Mouse (Mus musculus) forebrain, embryonic 14.5 days (tissue): ENCODE measurements around the gene Ube2g1. TPM values are rescaled to one million over a fixed set of nuclear protein-coding genes. Genes with fewer than 3 reads are reported as not detected.
"Not testable (repeated sequence)": the region's sequence is repeated elsewhere in the genome, so short reads cannot be mapped to it uniquely, and the experiment has no call there.

ENCODE experiments used
- ATAC-seq: fragments of 200-750 bp; cut with Nextera tagmentation; 2 replicates; pipeline ENCODE4 v1.8.0; 2017; ENCODE audit warnings: mild to moderate bottlenecking, moderate library complexity
- DNase-seq: peaks from one replicate; pipeline ENCODE4 v3.0.0-alpha.2; 2015; ENCODE audit warnings: low spot score
- H3K27ac ChIP-seq: fragments of 300-500 bp; sonication (generic); 2 replicates; pipeline ENCODE4 v1.5.1; 2014; ENCODE audit warnings: low read depth, mild to moderate bottlenecking, control low read depth, low read length, moderate library complexity
- H3K27me3 ChIP-seq: fragments of 300-500 bp; sonication (generic); replicated peaks from 2 replicates; pipeline ENCODE4 v1.6.1; 2014; ENCODE audit warnings: low read length, control low read depth, mixed read lengths; ENCODE audit not compliant: control insufficient read depth, insufficient read depth
- H3K36me3 ChIP-seq: fragments of 300-500 bp; sonication (generic); 2 replicates; pipeline ENCODE4 v1.6.1; 2014; ENCODE audit warnings: low read length, control low read depth; ENCODE audit not compliant: control insufficient read depth, insufficient read depth
- H3K4me1 ChIP-seq: fragments of 300-500 bp; sonication (generic); 2 replicates; pipeline ENCODE4 v1.6.1; 2014; ENCODE audit warnings: antibody characterized with exemption, low read length, control low read depth; ENCODE audit not compliant: control insufficient read depth, insufficient read depth
- H3K4me2 ChIP-seq: fragments of 300-500 bp; sonication (generic); 2 replicates; pipeline ENCODE4 v1.6.1; 2014; ENCODE audit warnings: mild to moderate bottlenecking, control low read depth, low read length
- H3K4me3 ChIP-seq: fragments of 300-500 bp; sonication (generic); 2 replicates; pipeline ENCODE4 v1.5.1; 2014; ENCODE audit warnings: low read depth, low read length, control low read depth
- H3K9ac ChIP-seq: fragments of 300-500 bp; sonication (generic); 2 replicates; pipeline ENCODE4 v1.6.1; 2014; ENCODE audit warnings: mild to moderate bottlenecking, low read length, control low read depth, moderate library complexity
- H3K9me3 ChIP-seq: fragments of 300-500 bp; sonication (generic); replicated peaks from 2 replicates; pipeline ENCODE4 v1.6.1; 2016; ENCODE audit warnings: low read length, control low read depth, mixed read lengths; ENCODE audit not compliant: control insufficient read depth
- WGBS: fragments of 180-500 bp; shearing (Covaris S2); extraction: QIAGEN DNeasy Blood & Tissue Kit; methylation state at CpG from one replicate; pipeline ENCODE4 v1.1.7; 2014; 5-methylcytosine and 5-hydroxymethylcytosine counted together
- polyA plus RNA-seq: library from polyadenylated mRNA; unstranded; fragments of >200 nt; fragmentation: Nextera tagmentation; extraction: Ambion mirVana; gene quantifications from 2 replicates; pipeline ENCODE4 v1.2.1, GENCODE M21; 2014

Gene Ube2g1
- polyA plus RNA-seq, 1 experiment from 2014 or later, result 100 TPM

DNA sequence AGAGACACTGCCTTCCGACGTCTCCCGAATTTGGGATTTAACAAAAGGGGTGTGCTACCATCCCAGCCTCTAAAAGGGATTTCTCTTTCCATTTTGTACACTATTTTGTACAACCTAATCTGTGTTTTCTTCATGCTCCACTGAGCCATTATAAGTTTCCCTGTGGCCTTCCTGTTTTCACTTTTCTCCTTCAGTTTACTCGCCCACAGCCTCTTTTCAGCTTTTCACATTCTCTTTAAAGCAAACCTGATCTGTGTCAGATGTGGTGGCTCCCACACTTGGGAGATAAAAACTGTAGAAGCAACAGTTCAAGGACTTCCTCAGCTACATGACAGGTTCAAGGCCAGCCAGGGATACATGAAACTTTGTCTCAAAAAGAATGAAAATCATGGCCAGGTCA, 85.3 kb downstream of the Ube2g1 start:
- no peak for ATAC-seq
- H3K27ac ChIP-seq, result no peak overlapping the region
- 75% methylated on average over 4 of the region's 4 CpGs for WGBS

GRCm38 (mm10) chr11:72695025-72695424, 87.9 kb downstream of the Ube2g1 start:
- H3K9ac ChIP-seq, result no peak overlapping the region
- 89% methylated on average over 3 of the region's 3 CpGs for WGBS
- H3K4me1 ChIP-seq, result peaks cover 12% of the 10 kb centered on the region
- no peak overlapping the region for H3K27ac ChIP-seq
- H3K4me3 ChIP-seq, result no peak overlapping the region
- no peaks in the 10 kb centered on the region for H3K27me3 ChIP-seq
- no peaks in the 10 kb centered on the region; the same call in 1 of the 2 replicates for H3K9me3 ChIP-seq
- no peak for DNase-seq
- no peak for ATAC-seq
- no peaks in the 10 kb centered on the region for H3K36me3 ChIP-seq
- no peak overlapping the region for H3K4me2 ChIP-seq

More for the DNA sequence above, 85.3 kb downstream of the Ube2g1 start:
- H3K9me3 ChIP-seq, result no peaks in the 10 kb centered on the region
- no peaks in the 10 kb centered on the region for H3K27me3 ChIP-seq
- peaks cover 12% of the 10 kb centered on the region for H3K4me1 ChIP-seq
- DNase-seq, result no peak
- no peak overlapping the region for H3K9ac ChIP-seq
- H3K4me2 ChIP-seq, result no peak overlapping the region
- H3K36me3 ChIP-seq, result peaks cover 3% of the 10 kb centered on the region; the same call in 1 of the 2 replicates
- H3K4me3 ChIP-seq, result no peak overlapping the region

DNA sequence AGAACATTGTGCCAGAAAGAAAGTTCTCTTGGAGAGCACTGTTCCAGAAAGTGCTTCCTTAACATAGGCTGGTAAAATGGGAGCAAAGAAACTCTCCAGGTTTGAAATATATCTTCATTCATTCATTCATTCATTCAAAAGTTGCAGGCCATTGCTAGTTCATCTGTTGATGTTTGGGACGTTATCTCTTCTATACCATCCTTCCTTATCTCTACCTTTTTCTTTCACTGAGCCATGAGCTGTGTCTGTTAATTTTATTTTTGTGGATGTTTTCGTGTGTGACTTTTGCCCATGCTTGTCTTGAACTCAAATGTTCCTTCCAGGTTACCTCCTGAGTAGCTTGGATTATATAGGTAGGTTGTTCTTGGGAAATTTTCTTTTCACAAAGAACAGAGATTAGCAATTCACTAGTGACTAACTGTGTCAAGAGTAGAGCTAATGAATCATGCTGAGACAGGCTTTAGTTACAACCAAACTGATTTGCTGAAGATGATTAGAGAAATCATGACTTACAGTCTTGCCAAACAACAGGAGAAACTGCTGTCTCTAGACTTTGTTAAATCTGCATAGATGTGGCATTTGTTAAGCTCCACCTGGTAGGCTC, 89.4 kb downstream of the Ube2g1 start:
- Histone ChIP-seq H3K27me3 (no peaks in the 10 kb centered on the region), H3K9ac (no peak overlapping the region), H3K27ac (no peak overlapping the region), H3K4me2 (no peak overlapping the region), H3K9me3 (no peaks in the 10 kb centered on the region; the same call in 1 of the 2 replicates), H3K36me3 (0 out of 2 replicates have a peak, but pooled peaks cover 3% of the 10 kb centered on the region), H3K4me1 (peaks cover 1% of the 10 kb centered on the region; the same call in 1 of the 2 replicates), H3K4me3 (no peak overlapping the region)
- ATAC-seq (no peak), DNase-seq (no peak)
- 95% methylated on average over 2 of the region's 2 CpGs for WGBS

GRCm38 (mm10) chr11:72697323-72697722, 90.2 kb downstream of the Ube2g1 start:
- Histone ChIP-seq H3K36me3 (0 out of 2 replicates have a peak, but pooled peaks cover 3% of the 10 kb centered on the region), H3K9ac (no peak overlapping the region), H3K27me3 (no peaks in the 10 kb centered on the region), H3K4me2 (no peak overlapping the region), H3K27ac (no peak overlapping the region), H3K9me3 (no peaks in the 10 kb centered on the region; the same call in 1 of the 2 replicates), H3K4me3 (no peak overlapping the region), H3K4me1 (no peaks in the 10 kb centered on the region)
- DNase-seq (no peak), ATAC-seq (no peak)

DNA sequence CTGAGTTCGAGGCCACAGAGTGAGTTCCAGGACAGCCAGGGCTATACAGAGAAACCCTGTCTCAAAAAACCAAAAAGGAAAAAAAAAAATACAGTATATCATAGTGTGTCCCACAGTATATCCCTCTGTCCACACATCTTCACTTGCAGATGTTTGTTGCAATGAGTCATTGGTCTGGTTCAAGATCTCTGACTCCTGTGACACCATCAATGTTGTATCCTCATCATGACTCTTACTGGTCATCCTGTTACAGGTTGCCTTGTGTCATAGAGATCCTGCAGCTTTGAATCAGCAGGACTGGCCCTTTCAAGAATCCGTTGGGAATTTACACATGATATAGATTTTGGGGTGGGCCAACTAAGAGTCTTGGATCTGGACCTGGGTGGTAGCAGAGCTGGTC, 98.0 kb downstream of the Ube2g1 start:
- not testable (repeated sequence) for H3K27me3 ChIP-seq, H3K27ac ChIP-seq, H3K4me3 ChIP-seq, H3K36me3 ChIP-seq, H3K9ac ChIP-seq, ATAC-seq, H3K4me1 ChIP-seq, DNase-seq, H3K4me2 ChIP-seq, H3K9me3 ChIP-seq
- WGBS, result 92% methylated on average over 2 of the region's 2 CpGs

DNA sequence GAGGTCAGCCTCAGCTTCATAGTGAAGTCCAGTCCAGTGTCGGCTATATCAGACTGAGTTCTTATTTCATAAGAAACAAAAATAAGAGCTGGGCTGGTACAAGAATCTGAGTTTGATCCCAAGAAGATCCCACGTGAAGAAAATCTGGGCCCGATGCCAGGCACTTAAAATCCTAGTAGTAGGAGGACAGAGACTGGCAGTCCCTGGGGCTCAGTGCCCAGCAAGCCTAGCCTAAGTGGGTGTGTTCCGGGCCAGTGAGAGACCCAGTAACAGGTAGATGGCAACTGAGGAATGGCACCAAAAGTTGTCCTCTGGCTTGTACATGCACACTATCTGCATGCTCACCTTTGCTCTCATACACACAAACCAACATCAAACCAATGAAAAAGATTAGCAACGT, 105.6 kb downstream of the Ube2g1 start:
- H3K4me2 ChIP-seq, result no peak overlapping the region
- no peaks in the 10 kb centered on the region for H3K4me1 ChIP-seq
- H3K4me3 ChIP-seq, result no peak overlapping the region
- H3K36me3 ChIP-seq, result peaks cover 34% of the 10 kb centered on the region
- DNase-seq (no peak), ATAC-seq (no peak)
- H3K9ac ChIP-seq, result no peak overlapping the region
- no peaks in the 10 kb centered on the region for H3K27me3 ChIP-seq
- no peaks in the 10 kb centered on the region for H3K9me3 ChIP-seq
- 88% methylated on average over 5 of the region's 5 CpGs for WGBS
- H3K27ac ChIP-seq, result no peak overlapping the region

DNA sequence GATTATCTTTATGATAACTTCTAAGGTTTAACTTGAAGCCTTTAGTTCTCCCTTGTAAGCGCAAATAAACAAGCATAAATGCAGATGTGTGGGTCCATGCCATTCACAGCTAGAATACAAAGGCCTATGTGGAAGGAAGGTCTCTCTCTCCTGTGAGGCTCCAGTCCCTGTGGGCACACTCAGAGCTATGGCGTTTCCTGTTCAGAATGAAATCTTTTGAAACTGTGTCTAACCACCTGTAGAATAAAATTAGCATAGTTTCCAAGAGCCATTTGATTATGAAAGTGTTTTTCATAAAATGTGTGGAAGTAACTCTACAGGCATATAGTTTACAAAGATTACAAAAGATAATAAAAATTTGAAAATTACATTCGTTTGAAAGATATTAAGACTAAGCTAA, 111.1 kb downstream of the Ube2g1 start:
- H3K9me3 ChIP-seq, result no peaks in the 10 kb centered on the region
- no peak for DNase-seq

GRCm38 (mm10) chr11:72723165-72723564, 116.1 kb downstream of the Ube2g1 start:
- Histone ChIP-seq H3K4me2 (no peak overlapping the region), H3K27ac (no peak overlapping the region), H3K27me3 (no peaks in the 10 kb centered on the region), H3K36me3 (peaks cover 9% of the 10 kb centered on the region), H3K4me1 (no peaks in the 10 kb centered on the region), H3K9ac (no peak overlapping the region), H3K4me3 (no peak overlapping the region), H3K9me3 (no peaks in the 10 kb centered on the region)
- ATAC-seq, result no peak
- 37% methylated on average over 2 of the region's 2 CpGs for WGBS
- no peak for DNase-seq

More for the DNA sequence above, 111.1 kb downstream of the Ube2g1 start:
- 91% methylated on average over 3 of the region's 3 CpGs for WGBS
- Histone ChIP-seq H3K36me3 (peaks cover 32% of the 10 kb centered on the region), H3K9ac (no peak overlapping the region), H3K27me3 (no peaks in the 10 kb centered on the region), H3K4me1 (no peaks in the 10 kb centered on the region), H3K4me2 (no peak overlapping the region), H3K27ac (no peak overlapping the region), H3K4me3 (no peak overlapping the region)
- ATAC-seq, result no peak

DNA sequence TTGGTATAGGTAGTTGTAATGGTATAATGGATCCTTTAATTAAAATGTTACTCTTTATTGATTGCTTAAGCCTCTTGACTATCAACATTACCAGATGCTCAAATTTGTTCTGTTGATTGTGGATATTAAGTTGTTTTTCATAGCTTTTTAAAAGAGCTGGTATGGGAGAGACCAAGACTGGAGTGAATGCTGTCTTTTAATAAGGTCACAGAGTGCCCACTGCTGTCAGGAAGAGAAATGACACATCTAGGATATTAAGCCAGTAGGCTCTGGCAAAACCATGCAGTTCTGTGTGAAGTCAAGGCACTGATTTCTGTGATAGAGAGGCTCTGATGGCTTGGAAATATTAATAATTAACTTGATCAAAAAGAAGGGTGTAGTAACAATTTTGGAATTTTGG, 116.8 kb downstream of the Ube2g1 start:
- Histone ChIP-seq H3K9me3 (no peaks in the 10 kb centered on the region), H3K27me3 (no peaks in the 10 kb centered on the region), H3K36me3 (peaks cover 13% of the 10 kb centered on the region), H3K9ac (no peak overlapping the region), H3K4me3 (no peak overlapping the region), H3K4me2 (no peak overlapping the region), H3K27ac (no peak overlapping the region), H3K4me1 (no peaks in the 10 kb centered on the region)
- peak; percentile 41 for DNase-seq
- no peak for ATAC-seq
